In genomic region chr11:121004281-121004680, GRCm38 (mm10) we compare ENCODE assay signal across 26 mouse cellular contexts. TPM values are rescaled to one million over a fixed set of nuclear protein-coding genes. Genes with fewer than 3 reads are reported as not detected.
"Had no signal": no experiment of that assay in that cellular context is flagged by ENCODE, and none has a peak within 500 bp of the region (broad histone marks: within the 10 kb centered on the region; RNA-seq: fewer than 3 reads in every experiment).

No protein-coding gene starts in this region.

- ATAC-seq: liver, postnatal 0 days; lung, postnatal 0 days; midbrain, embryonic 15.5 days had no signal

- H3K9me3 ChIP-seq: limb, embryonic 12.5 days; limb, embryonic 15.5 days; midbrain, embryonic 12.5 days; midbrain, embryonic 15.5 days; neural tube, embryonic 12.5 days; neural tube, embryonic 15.5 days had no signal

- H3K4me2 ChIP-seq: limb, embryonic 12.5 days; limb, embryonic 15.5 days; liver, embryonic 11.5 days; lung, embryonic 14.5 days; midbrain, embryonic 12.5 days; midbrain, embryonic 15.5 days; neural tube, embryonic 12.5 days; neural tube, embryonic 15.5 days had no signal

- H3K27me3 ChIP-seq: limb, embryonic 12.5 days; limb, embryonic 15.5 days; midbrain, embryonic 12.5 days; midbrain, embryonic 15.5 days; neural tube, embryonic 12.5 days; neural tube, embryonic 15.5 days had no signal

- H3K4me3 ChIP-seq: limb, embryonic 12.5 days; limb, embryonic 15.5 days; midbrain, embryonic 12.5 days; midbrain, embryonic 15.5 days; neural tube, embryonic 12.5 days; neural tube, embryonic 15.5 days had no signal

- DNase-seq: kidney, postnatal 10 days; kidney, postnatal 36 days; layer of hippocampus, postnatal 36 days; left cerebral cortex, postnatal 4 days; liver, postnatal 0 days; lung, embryonic 14.5 days; right cerebral cortex, adult 18-20 months; right cerebral cortex, postnatal 14 days; right cerebral cortex, postnatal 4 days; thymus, postnatal 25 days had no signal

- H3K27ac ChIP-seq: limb, embryonic 12.5 days; limb, embryonic 15.5 days; liver, embryonic 14.5 days; macrophage; midbrain, embryonic 12.5 days; midbrain, embryonic 15.5 days; neural tube, embryonic 12.5 days; neural tube, embryonic 15.5 days had no signal

- H3K9ac ChIP-seq: limb, embryonic 12.5 days; limb, embryonic 15.5 days; liver, embryonic 14.5 days; liver, postnatal 0 days; lung, embryonic 14.5 days; midbrain, embryonic 12.5 days; midbrain, embryonic 15.5 days; neural tube, embryonic 12.5 days; neural tube, embryonic 15.5 days had no signal

- H3K36me3 ChIP-seq: limb, embryonic 15.5 days; midbrain, embryonic 12.5 days; midbrain, embryonic 15.5 days; neural tube, embryonic 12.5 days; neural tube, embryonic 15.5 days had no signal

- H3K4me1 ChIP-seq: midbrain, embryonic 15.5 days; neural tube, embryonic 12.5 days had no signal

RNA-seq across cellular contexts. Expression of gene Cd7, which starts 34.9 kb away (rescaled TPM):
- total RNA-seq: layer of hippocampus, adult 8-10 months; layer of hippocampus, postnatal 10 days; layer of hippocampus, postnatal 36 days; left cerebral cortex, postnatal 4 days had no signal
- polyA plus RNA-seq: limb, embryonic 12.5 days; lung, embryonic 14.5 days; midbrain, embryonic 12.5 days; midbrain, embryonic 15.5 days; neural tube, embryonic 15.5 days had no signal

RNA-seq across cellular contexts. Expression of gene Sectm1b, which starts 59.1 kb away (rescaled TPM):
- total RNA-seq: layer of hippocampus, adult 8-10 months; layer of hippocampus, postnatal 10 days; layer of hippocampus, postnatal 36 days; left cerebral cortex, adult 8-10 months; left cerebral cortex, postnatal 14 days; left cerebral cortex, postnatal 4 days; megakaryocyte, adult 5-6 weeks had no signal
- polyA plus RNA-seq: limb, embryonic 12.5 days; liver, embryonic 11.5 days; lung, embryonic 14.5 days; macrophage; midbrain, embryonic 12.5 days; midbrain, embryonic 15.5 days; neural tube, embryonic 12.5 days; neural tube, embryonic 15.5 days; urinary bladder, adult 2 months had no signal
